Mouse (Mus musculus): Measurements from ENCODE around the gene Syngap1. TPM values are rescaled to one million over a fixed set of nuclear protein-coding genes. Genes with fewer than 3 reads are reported as not detected.

The Syngap1 gene
- total RNA-seq, 2 experiments from 2014 or later: 3.4 to 3.5 TPM

DNA sequence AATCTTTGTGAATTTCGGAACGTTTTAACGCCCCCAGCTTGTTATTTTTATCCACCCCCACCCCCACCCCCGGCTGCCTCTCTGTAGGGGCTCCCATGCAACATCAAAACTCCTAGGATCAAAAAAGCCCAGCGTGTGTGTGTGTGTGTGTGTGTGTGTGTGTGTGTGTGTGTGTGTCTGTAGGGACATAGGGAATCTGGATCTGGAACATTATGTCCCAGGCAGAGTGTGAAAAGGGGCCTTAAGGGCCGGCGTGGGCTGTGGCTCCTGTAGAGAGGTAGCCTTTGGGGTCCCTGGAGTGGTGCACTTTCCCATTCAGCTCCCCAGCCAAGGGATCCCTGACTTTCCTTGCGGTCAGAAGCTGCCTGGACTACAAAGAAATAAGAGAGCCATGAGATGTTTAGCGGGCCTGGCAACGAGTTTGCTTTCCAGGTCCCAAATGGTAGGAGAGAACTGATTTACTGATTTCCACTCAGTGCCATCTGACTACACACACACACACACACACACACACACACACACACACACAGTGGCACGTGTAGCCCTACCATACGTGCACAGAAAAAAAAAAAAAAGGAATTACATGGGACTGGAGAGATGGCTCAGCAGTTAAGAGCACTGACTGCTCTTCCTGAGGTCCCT is 77.6 kb downstream of the Syngap1 start:
- DNase-seq: no peak

GRCm38 (mm10) chr17:27021076-27021475 is 80.0 kb downstream of the Syngap1 start:
- intact Hi-C loops (cut with DNase I): no loop called here
- DNase-seq: no peak

More for the DNA sequence above, 77.6 kb downstream of the Syngap1 start:
- intact Hi-C loops (cut with DNase I): no loop called here

DNA sequence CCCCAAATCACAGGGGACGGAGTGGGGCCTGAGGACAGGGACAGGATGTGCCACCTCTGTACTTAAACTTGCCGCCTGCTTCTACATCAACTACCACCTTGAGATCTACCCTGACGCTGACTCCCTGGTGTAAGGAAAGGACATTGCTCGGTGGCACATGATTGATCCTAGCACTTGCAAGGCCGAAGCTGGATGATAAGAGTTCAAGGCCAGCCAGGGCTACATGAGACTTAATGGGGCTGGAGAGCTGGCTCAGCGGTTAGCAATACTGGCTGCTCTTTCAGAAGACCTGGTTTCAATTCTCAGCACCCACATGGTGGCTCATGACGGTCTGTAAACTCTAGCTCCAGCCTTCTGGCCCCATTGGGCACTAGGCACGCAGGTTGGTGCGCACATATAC is 80.7 kb downstream of the Syngap1 start:
- intact Hi-C loops (cut with DNase I): no loop called here

More for the DNA sequence above, 80.7 kb downstream of the Syngap1 start:
- no peak for DNase-seq

Small RNAs within 50 kb of the gene (microRNA-seq; reads per million reads assigned to microRNA genes)
- gene Gm27775: 0 reads per million in 2 experiments
- 0 to 0.74 reads per million in 2 experiments for gene Mir3083
- 0 to 0.36 reads per million in 2 experiments for gene Mir6968

Other genes starting within 250 kb of the Syngap1 start
- 10 to 100 TPM; 20.9 to 34.0 TPM for gene Crebrf, start 225.6 kb upstream of the Syngap1 start, total RNA-seq (2021)
- gene Bnip1, start 160.2 kb upstream of the Syngap1 start, total RNA-seq (2021): 10 to 100 TPM; 19.4 to 26.0 TPM
- gene Nkx2-5, start 96.2 kb upstream of the Syngap1 start, total RNA-seq (2021): not detected
- gene Kifc5b, start 24.2 kb upstream of the Syngap1 start, total RNA-seq (2021): under 1 TPM; 0.49 to 0.64 TPM
- 1 to 10 TPM; 5.8 to 6.3 TPM for gene Phf1, start 8.2 kb upstream of the Syngap1 start, total RNA-seq (2021)
- gene Cuta, start 1.7 kb upstream of the Syngap1 start, total RNA-seq (2021): 10 to 100 TPM; 82.8 to 91.1 TPM
- under 1 TPM in 1 of 2 experiments, not detected in 1; 0.94 TPM for gene Zbtb9, start 31.9 kb downstream of the Syngap1 start, total RNA-seq (2021)
- 10 to 100 TPM; 20.9 to 21.4 TPM for gene Bak1, start 87.8 kb downstream of the Syngap1 start, total RNA-seq (2021)
- 1 to 10 TPM; 1.8 to 2.2 TPM for gene Itpr3, start 116.1 kb downstream of the Syngap1 start, total RNA-seq (2021)
- 100 to 1,000 TPM; 374 to 378 TPM for gene Uqcc2, start 192.7 kb downstream of the Syngap1 start, total RNA-seq (2021)
- gene Ip6k3, start 226.5 kb downstream of the Syngap1 start, total RNA-seq (2021): 10 to 100 TPM; 56.6 to 86.1 TPM

Data from gastrocnemius, postnatal 36 days (tissue).